Mouse (Mus musculus) ES-E14 (cell line): ENCODE results near the gene Rhbdd1.

Experiments used
- CHD2 ChIP-seq: IDR thresholded peaks from 2 replicates; pipeline ENCODE4 v1.6.1; 2014; ENCODE audit warnings: mild to moderate bottlenecking, low read depth, low read length, inconsistent platforms
- HCFC1 ChIP-seq: IDR thresholded peaks from 2 replicates; pipeline ENCODE4 v1.6.1; 2012; ENCODE audit warnings: low read length, inconsistent platforms, borderline replicate concordance; ENCODE audit not compliant: insufficient read depth
- MAFK ChIP-seq: IDR thresholded peaks from 2 replicates; pipeline ENCODE4 v1.6.1; 2014; ENCODE audit warnings: mild to moderate bottlenecking, low read depth, low read length, inconsistent platforms; ENCODE audit not compliant: insufficient read depth
- ZC3H11A ChIP-seq: IDR thresholded peaks from 2 replicates; pipeline ENCODE4 v1.6.1; 2012; ENCODE audit warnings: low read depth, mild to moderate bottlenecking, inconsistent platforms, low read length, borderline replicate concordance
- ZNF384 ChIP-seq: IDR thresholded peaks from 2 replicates; pipeline ENCODE4 v1.6.1; 2012; ENCODE audit warnings: low read depth, low read length, inconsistent platforms

GRCm38 (mm10) chr1:82274361-82274760 lies 41.9 kb upstream of the Rhbdd1 start:
- TF ChIP-seq ZNF384 (no peak), CHD2 (no peak), HCFC1 (no peak), MAFK (no peak), ZC3H11A (no peak)
